Mouse (Mus musculus) embryo, embryonic 11 days (tissue): ENCODE measurements around the gene Rasa2.
A peak's percentile ranks its signal among the peaks of the same experiment; 100 is the strongest.
"Not testable (repeated sequence)": the region's sequence is repeated elsewhere in the genome, so short reads cannot be mapped to it uniquely, and the experiment has no call there.

Experiments
- DNase-seq: peaks from one replicate; pipeline ENCODE4 v3.0.0-alpha.2; 2015

Rasa2 gene

GRCm38 (mm10) chr9:96578190-96578589, 53.2 kb downstream of the Rasa2 start:
- no peak for DNase-seq

GRCm38 (mm10) chr9:96577674-96578073, 53.7 kb downstream of the Rasa2 start:
- peak; percentile 30 for DNase-seq

- DNase-seq = peak; percentile 30
Measured at GRCm38 (mm10) chr9:96573252-96573651, 58.2 kb downstream of the Rasa2 start.

- no peak for DNase-seq
Measured at GRCm38 (mm10) chr9:96572754-96573153, 58.7 kb downstream of the Rasa2 start.

GRCm38 (mm10) chr9:96566470-96566996, 64.9 kb downstream of the Rasa2 start:
- no peak for DNase-seq

GRCm38 (mm10) chr9:96563501-96563900, 67.9 kb downstream of the Rasa2 start:
- no peak for DNase-seq

- DNase-seq = no peak
Measured at GRCm38 (mm10) chr9:96559148-96559547, 72.3 kb downstream of the Rasa2 start.

- no peak for DNase-seq
Measured at GRCm38 (mm10) chr9:96558594-96558993, 72.8 kb downstream of the Rasa2 start.

GRCm38 (mm10) chr9:96554095-96554494, 77.3 kb downstream of the Rasa2 start:
- no peak for DNase-seq

GRCm38 (mm10) chr9:96545410-96545809, 86.0 kb downstream of the Rasa2 start:
- DNase-seq = no peak

GRCm38 (mm10) chr9:96543643-96544640, 87.5 kb downstream of the Rasa2 start:
- DNase-seq = peak; percentile 85

GRCm38 (mm10) chr9:96538916-96539315, 92.5 kb downstream of the Rasa2 start:
- no peak for DNase-seq

- no peak for DNase-seq
Measured at GRCm38 (mm10) chr9:96537615-96537919, 93.8 kb downstream of the Rasa2 start.

GRCm38 (mm10) chr9:96536895-96537614, 94.4 kb downstream of the Rasa2 start:
- peak; percentile 81 for DNase-seq

- DNase-seq = not testable (repeated sequence)
Measured at GRCm38 (mm10) chr9:96536093-96536492, 95.3 kb downstream of the Rasa2 start.

- DNase-seq = no peak
Measured at GRCm38 (mm10) chr9:96535431-96535830, 96.0 kb downstream of the Rasa2 start.

GRCm38 (mm10) chr9:96534256-96534655, 97.2 kb downstream of the Rasa2 start:
- no peak for DNase-seq

- DNase-seq = no peak
Measured at GRCm38 (mm10) chr9:96533476-96533875, 97.9 kb downstream of the Rasa2 start.

- DNase-seq = no peak
Measured at GRCm38 (mm10) chr9:96532531-96532930, 98.9 kb downstream of the Rasa2 start.

GRCm38 (mm10) chr9:96530674-96531081, 100.7 kb downstream of the Rasa2 start:
- DNase-seq = no peak

GRCm38 (mm10) chr9:96529961-96530673, 101.3 kb downstream of the Rasa2 start:
- no peak for DNase-seq

- no peak for DNase-seq
Measured at GRCm38 (mm10) chr9:96526011-96526410, 105.4 kb downstream of the Rasa2 start.

- no peak for DNase-seq
Measured at GRCm38 (mm10) chr9:96524972-96525506, 106.4 kb downstream of the Rasa2 start, which contains the start of gene Gm28729. Gene Gm28729, minus strand, starts transcription at chr9:96525264.
